Mouse (Mus musculus) hindbrain, embryonic 13.5 days (tissue): ENCODE results near the gene Pex6. TPM values are rescaled to one million over a fixed set of nuclear protein-coding genes. Genes with fewer than 3 reads are reported as not detected.

ENCODE experiments used
- ATAC-seq: fragments of 200-750 bp; cut with Nextera tagmentation; 2 replicates; pipeline ENCODE4 v1.8.0; 2017; ENCODE audit warnings: moderate TSS enrichment; ENCODE audit not compliant: low FRiP score
- H3K27ac ChIP-seq: fragments of 300-500 bp; sonication (generic); 2 replicates; pipeline ENCODE4 v1.5.1; 2015; ENCODE audit warnings: inconsistent platforms, mild to moderate bottlenecking, moderate library complexity
- H3K27me3 ChIP-seq: fragments of 300-500 bp; sonication (generic); 2 replicates; pipeline ENCODE4 v1.6.1; 2015; ENCODE audit warnings: mild to moderate bottlenecking, inconsistent platforms
- H3K36me3 ChIP-seq: fragments of 300-500 bp; sonication (generic); 2 replicates; pipeline ENCODE4 v1.6.1; 2015; ENCODE audit warnings: mild to moderate bottlenecking, inconsistent platforms
- H3K4me1 ChIP-seq: fragments of 300-500 bp; sonication (generic); replicated peaks from 2 replicates; pipeline ENCODE4 v1.6.1; 2015; ENCODE audit warnings: inconsistent platforms
- H3K4me2 ChIP-seq: fragments of 300-500 bp; sonication (generic); 2 replicates; pipeline ENCODE4 v1.6.1; 2015; ENCODE audit warnings: inconsistent platforms, mild to moderate bottlenecking, moderate library complexity
- H3K4me3 ChIP-seq: fragments of 300-500 bp; sonication (generic); 2 replicates; pipeline ENCODE4 v1.5.1; 2015; ENCODE audit warnings: mild to moderate bottlenecking, inconsistent platforms
- H3K9ac ChIP-seq: fragments of 300-500 bp; sonication (generic); 2 replicates; pipeline ENCODE4 v1.6.1; 2015; ENCODE audit warnings: mild to moderate bottlenecking, inconsistent platforms
- H3K9me3 ChIP-seq: fragments of 300-500 bp; sonication (generic); 2 replicates; pipeline ENCODE4 v1.6.1; 2016; ENCODE audit warnings: inconsistent platforms
- WGBS: fragments of 180-500 bp; shearing (Covaris S2); methylation state at CpG from one replicate; pipeline ENCODE4 v1.1.7; 2015; 5-methylcytosine and 5-hydroxymethylcytosine counted together
- polyA plus RNA-seq: library from polyadenylated mRNA; unstranded; fragments of >200 nt; fragmentation: Nextera tagmentation; extraction: Ambion mirVana; gene quantifications from 2 replicates; pipeline ENCODE4 v1.2.1, GENCODE M21; 2015

Pex6 gene
- polyA plus RNA-seq, 1 experiment from 2014 or later: 24.7 TPM

- H3K27ac ChIP-seq: peak overlapping the region; percentile 82
- peak overlapping the region; percentile 96 for H3K4me2 ChIP-seq
- H3K9me3 ChIP-seq: no peaks in the 10 kb centered on the region
- H3K27me3 ChIP-seq: no peaks in the 10 kb centered on the region
- peaks cover 58% of the 10 kb centered on the region for H3K36me3 ChIP-seq
- 23% methylated on average over 12 of the region's 12 CpGs for WGBS
- peak overlapping the region; percentile 82 for H3K9ac ChIP-seq
- H3K4me1 ChIP-seq: peaks cover 34% of the 10 kb centered on the region
- ATAC-seq: peak; percentile 2; the same call in 1 of the 2 replicates
- peak overlapping the region; percentile 87 for H3K4me3 ChIP-seq
Observed at GRCm38 (mm10) chr17:46681466-46682118, 29.7 kb upstream of the Pex6 start.

GRCm38 (mm10) chr17:46682654-46683389, 28.4 kb upstream of the Pex6 start:
- Histone ChIP-seq H3K4me2 (no peak overlapping the region), H3K27ac (no peak overlapping the region), H3K4me3 (no peak overlapping the region), H3K36me3 (peaks cover 58% of the 10 kb centered on the region), H3K9ac (no peak overlapping the region; the same call in 1 of the 2 replicates), H3K27me3 (no peaks in the 10 kb centered on the region), H3K9me3 (no peaks in the 10 kb centered on the region), H3K4me1 (peaks cover 34% of the 10 kb centered on the region)
- no peak for ATAC-seq
- WGBS: 84% methylated on average over 16 of the region's 16 CpGs

GRCm38 (mm10) chr17:46685913-46686312, 25.4 kb upstream of the Pex6 start:
- peaks cover 63% of the 10 kb centered on the region for H3K36me3 ChIP-seq
- H3K4me1 ChIP-seq: peaks cover 13% of the 10 kb centered on the region
- no peaks in the 10 kb centered on the region for H3K27me3 ChIP-seq
- 93% methylated on average over 6 of the region's 6 CpGs for WGBS
- ATAC-seq: no peak
- H3K4me3 ChIP-seq: no peak overlapping the region
- no peak overlapping the region for H3K27ac ChIP-seq
- no peak overlapping the region for H3K4me2 ChIP-seq
- no peaks in the 10 kb centered on the region for H3K9me3 ChIP-seq
- no peak overlapping the region for H3K9ac ChIP-seq

- WGBS: 98% methylated on average over 12 of the region's 12 CpGs
- Histone ChIP-seq H3K27ac (no peak overlapping the region), H3K4me2 (no peak overlapping the region), H3K4me3 (no peak overlapping the region), H3K9ac (no peak overlapping the region), H3K4me1 (no peaks in the 10 kb centered on the region), H3K9me3 (no peaks in the 10 kb centered on the region), H3K27me3 (no peaks in the 10 kb centered on the region), H3K36me3 (peaks cover 39% of the 10 kb centered on the region)
- ATAC-seq: no peak
Observed at GRCm38 (mm10) chr17:46690665-46691064, 20.6 kb upstream of the Pex6 start.

- Histone ChIP-seq H3K9ac (no peak overlapping the region), H3K4me3 (no peak overlapping the region), H3K27ac (no peak overlapping the region), H3K27me3 (no peaks in the 10 kb centered on the region), H3K4me1 (no peaks in the 10 kb centered on the region), H3K4me2 (no peak overlapping the region), H3K36me3 (peaks cover 38% of the 10 kb centered on the region), H3K9me3 (no peaks in the 10 kb centered on the region)
- ATAC-seq: no peak
- WGBS: 95% methylated on average over 2 of the region's 2 CpGs
Observed at GRCm38 (mm10) chr17:46691390-46691789, 19.9 kb upstream of the Pex6 start.

- Histone ChIP-seq H3K27me3 (no peaks in the 10 kb centered on the region), H3K4me1 (no peaks in the 10 kb centered on the region), H3K27ac (no peak overlapping the region), H3K36me3 (peaks cover 40% of the 10 kb centered on the region), H3K4me3 (no peak overlapping the region), H3K9ac (no peak overlapping the region), H3K4me2 (no peak overlapping the region), H3K9me3 (no peaks in the 10 kb centered on the region)
- WGBS: 68% methylated on average over 1 of the region's 1 CpGs
- ATAC-seq: no peak
Observed at GRCm38 (mm10) chr17:46694517-46695063, 16.7 kb upstream of the Pex6 start.

- WGBS: 93% methylated on average over 6 of the region's 6 CpGs
Observed at GRCm38 (mm10) chr17:46698515-46698914, 12.7 kb upstream of the Pex6 start.

GRCm38 (mm10) chr17:46699245-46699644, 12.0 kb upstream of the Pex6 start:
- no peak overlapping the region for H3K9ac ChIP-seq
- H3K9me3 ChIP-seq: no peaks in the 10 kb centered on the region
- no peak for ATAC-seq
- H3K4me2 ChIP-seq: no peak overlapping the region
- H3K36me3 ChIP-seq: peaks cover 32% of the 10 kb centered on the region
- H3K27ac ChIP-seq: no peak overlapping the region
- H3K4me3 ChIP-seq: no peak overlapping the region
- peaks cover 37% of the 10 kb centered on the region for H3K4me1 ChIP-seq
- no peaks in the 10 kb centered on the region for H3K27me3 ChIP-seq
- 81% methylated on average over 5 of the region's 5 CpGs for WGBS

More at GRCm38 (mm10) chr17:46698515-46698914, 12.7 kb upstream of the Pex6 start:
- H3K9me3 ChIP-seq: no peaks in the 10 kb centered on the region
- H3K27ac ChIP-seq: no peak overlapping the region
- H3K9ac ChIP-seq: no peak overlapping the region
- ATAC-seq: no peak
- H3K4me3 ChIP-seq: no peak overlapping the region
- H3K27me3 ChIP-seq: no peaks in the 10 kb centered on the region
- H3K36me3 ChIP-seq: peaks cover 32% of the 10 kb centered on the region
- no peak overlapping the region for H3K4me2 ChIP-seq
- peaks cover 29% of the 10 kb centered on the region for H3K4me1 ChIP-seq

GRCm38 (mm10) chr17:46699912-46700311, 11.4 kb upstream of the Pex6 start:
- Histone ChIP-seq H3K27ac (no peak overlapping the region), H3K9ac (no peak overlapping the region), H3K4me2 (no peak overlapping the region), H3K4me1 (peaks cover 37% of the 10 kb centered on the region), H3K36me3 (peaks cover 32% of the 10 kb centered on the region), H3K9me3 (no peaks in the 10 kb centered on the region), H3K4me3 (no peak overlapping the region), H3K27me3 (no peaks in the 10 kb centered on the region)
- WGBS: 94% methylated on average over 3 of the region's 3 CpGs
- ATAC-seq: no peak

- H3K4me2 ChIP-seq: no peak overlapping the region
- H3K4me3 ChIP-seq: no peak overlapping the region
- peak overlapping the region; percentile 61 for H3K9ac ChIP-seq
- ATAC-seq: no peak
- H3K36me3 ChIP-seq: peaks cover 24% of the 10 kb centered on the region
- no peaks in the 10 kb centered on the region for H3K27me3 ChIP-seq
- no peaks in the 10 kb centered on the region for H3K9me3 ChIP-seq
- 82% methylated on average over 12 of the region's 12 CpGs for WGBS
- peak overlapping the region; percentile 35; the same call in 1 of the 2 replicates for H3K27ac ChIP-seq
- H3K4me1 ChIP-seq: peaks cover 49% of the 10 kb centered on the region
Observed at GRCm38 (mm10) chr17:46701489-46701888, 9.8 kb upstream of the Pex6 start.

GRCm38 (mm10) chr17:46702100-46702499, 9.2 kb upstream of the Pex6 start:
- Histone ChIP-seq H3K27me3 (no peaks in the 10 kb centered on the region), H3K4me3 (no peak overlapping the region), H3K4me2 (peak overlapping the region; percentile 66; the same call in 1 of the 2 replicates), H3K9ac (peak overlapping the region; percentile 61), H3K9me3 (no peaks in the 10 kb centered on the region), H3K36me3 (peaks cover 21% of the 10 kb centered on the region), H3K27ac (no peak overlapping the region), H3K4me1 (peaks cover 50% of the 10 kb centered on the region)
- WGBS: 90% methylated on average over 12 of the region's 12 CpGs
- ATAC-seq: no peak

- ATAC-seq: no peak
- Histone ChIP-seq H3K9me3 (no peaks in the 10 kb centered on the region), H3K9ac (peak overlapping the region; percentile 97), H3K36me3 (peaks cover 21% of the 10 kb centered on the region), H3K27me3 (no peaks in the 10 kb centered on the region), H3K4me1 (peaks cover 50% of the 10 kb centered on the region), H3K4me3 (0 out of 2 replicates have a peak overlapping the region, but pooled peaks have one; percentile 93), H3K27ac (no peak overlapping the region), H3K4me2 (peak overlapping the region; percentile 66; the same call in 1 of the 2 replicates)
- WGBS: 91% methylated on average over 5 of the region's 5 CpGs
Observed at GRCm38 (mm10) chr17:46702506-46702905, 8.8 kb upstream of the Pex6 start.
